Mouse (Mus musculus): ENCODE measurements around the gene Kcmf1.

GRCm38 (mm10) chr6:72792641-72793040 lies 107.1 kb downstream of the Kcmf1 start:
- TF ChIP-seq CTCF (IDR thresholded peaks at IDR 0.05; ENCODE audit: borderline replicate concordance, insufficient read depth, low read length) (no peak), POLR2A (IDR thresholded peaks at IDR 0.05; ENCODE audit: low read depth, low read length) (no peak)

Data from embryonic fibroblast, embryonic 13.5 days (primary cell).